Mouse (Mus musculus) lung, postnatal 4 days (tissue): ENCODE measurements around the gene Vmn1r89.

ENCODE experiments used
- DNase-seq, 2 experiments: peaks; one replicate each; pipeline ENCODE4 v3.0.0; 2021

Vmn1r89 gene

GRCm38 (mm10) chr7:13212720-13213119 is at the start of gene Vmn1r89:
Gene Vmn1r89 (plus strand): TSS chr7:13213020.
- no peak for DNase-seq

- no peak for DNase-seq
Measured at GRCm38 (mm10) chr7:13260746-13261700, 48.2 kb downstream of the Vmn1r89 start.

DNA sequence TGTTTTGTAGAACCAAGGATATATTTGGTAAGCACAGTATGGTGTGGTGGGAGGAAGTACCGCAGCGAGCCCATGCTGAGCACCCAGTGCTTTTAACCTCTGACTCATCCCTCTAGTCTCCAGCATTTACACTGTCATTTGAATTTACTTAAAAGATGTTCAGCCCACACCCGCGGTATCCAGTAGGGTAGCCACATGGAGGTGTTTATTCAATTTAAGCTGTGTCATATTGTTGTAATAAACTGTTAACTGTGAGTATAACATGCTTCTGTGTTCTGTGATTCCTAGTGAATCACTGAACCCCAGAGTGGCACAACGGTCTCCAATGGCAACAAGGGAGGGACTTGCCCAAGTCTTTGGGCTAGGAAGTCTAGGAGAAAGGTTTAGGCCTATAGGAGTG is 51.0 kb downstream of the Vmn1r89 start:
- DNase-seq = no peak

GRCm38 (mm10) chr7:13264396-13264795 is 51.6 kb downstream of the Vmn1r89 start:
- DNase-seq = no peak

- DNase-seq = no peak
Measured at GRCm38 (mm10) chr7:13268749-13269260, 56.0 kb downstream of the Vmn1r89 start.

DNA sequence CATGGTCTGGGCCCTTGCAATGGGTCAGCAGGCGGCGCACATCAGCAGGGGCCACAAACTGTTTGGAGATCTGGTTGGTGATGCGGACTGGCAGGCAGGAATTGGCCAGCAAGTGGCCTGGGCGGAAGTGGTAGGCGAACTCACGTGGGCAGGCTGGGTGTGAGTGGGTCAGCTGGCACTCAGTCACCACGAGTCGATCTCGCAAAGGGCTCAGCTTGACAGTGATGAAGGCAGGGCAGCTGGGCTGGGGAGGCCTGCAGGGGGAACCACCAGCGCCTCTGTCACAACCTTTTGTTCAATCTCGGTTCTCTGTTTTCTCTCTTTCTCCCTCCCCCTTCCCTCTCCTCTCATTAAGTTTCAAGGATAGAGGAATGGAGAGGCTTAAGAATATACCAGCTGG is 56.6 kb downstream of the Vmn1r89 start:
- peak; percentile 14 to 65 for DNase-seq
